Mouse (Mus musculus): ENCODE measurements at regions not wholly inside any gene's neighbourhood (a gene's known extent, or its start where the extent isn't known, plus 50 kb on each side); places are given as distances from the start of the nearest gene placed in this dataset.

DNA sequence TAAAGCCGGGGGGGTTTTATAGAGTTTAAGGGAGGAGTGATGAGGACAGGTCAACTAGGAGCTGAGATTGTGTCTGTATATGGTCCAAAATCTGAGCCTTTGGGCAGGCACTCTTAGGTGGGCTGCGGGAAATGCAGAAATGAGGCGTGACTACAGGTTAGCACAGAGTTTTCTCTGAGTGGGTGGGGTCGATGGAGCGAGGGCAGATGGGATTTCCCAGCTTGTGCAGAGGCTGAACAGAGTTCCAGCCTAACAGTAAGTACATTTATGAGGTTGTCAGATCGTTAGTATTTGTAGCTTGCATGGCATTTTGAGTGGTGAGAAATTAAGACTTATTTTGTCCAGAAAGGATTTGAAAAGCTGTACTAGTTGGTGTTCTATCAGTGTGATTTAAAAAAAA, 1358.4 kb downstream of the Gsdmc2 start:
- no peak for DNase-seq (ENCODE audit: low spot score)

DNA sequence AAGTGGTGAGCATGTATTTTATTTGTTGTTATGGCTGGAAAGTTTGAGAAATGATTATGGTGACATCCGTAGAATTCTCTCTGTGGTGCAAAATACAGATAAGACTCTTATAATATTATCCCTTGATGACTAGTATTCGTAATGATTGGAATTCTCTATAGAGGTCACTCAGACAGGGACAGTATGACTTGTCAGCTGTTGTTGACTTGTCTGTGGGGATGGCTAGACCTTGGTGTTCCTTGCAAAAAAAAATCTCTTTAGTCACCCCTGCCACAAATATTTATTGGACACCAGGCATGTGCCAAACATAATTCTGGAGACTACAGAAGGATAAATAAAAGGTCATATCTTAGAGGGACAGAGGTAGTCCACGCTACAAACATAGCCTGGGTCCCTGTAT, 1360.6 kb downstream of the Gsdmc2 start:
- no peak for DNase-seq (ENCODE audit: low spot score)

DNA sequence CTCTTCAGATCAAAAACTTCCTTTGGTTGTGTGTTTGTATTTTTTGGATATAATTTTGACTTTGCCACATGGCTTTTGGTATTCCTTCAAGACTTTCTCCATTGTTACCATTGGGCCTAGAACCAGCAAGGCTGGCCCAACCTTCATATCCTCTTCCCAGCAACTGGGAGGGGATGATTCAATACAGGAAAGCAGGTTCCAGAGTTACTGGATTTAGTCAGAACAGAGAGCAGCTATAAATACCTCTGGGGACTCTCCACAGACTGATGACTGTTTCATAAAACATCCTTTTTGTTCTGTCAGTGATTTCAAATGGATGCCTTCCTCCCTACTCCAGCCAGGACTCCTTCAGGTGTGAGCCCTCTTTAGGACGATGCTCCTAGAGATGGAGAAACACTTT, 1361.4 kb downstream of the Gsdmc2 start:
- DNase-seq (ENCODE audit: low spot score), result no peak

- DNase-seq (ENCODE audit: low spot score), result no peak
These were observed 1362.6 kb downstream of the Gsdmc2 start for GRCm38 (mm10) chr15:62482357-62482756.

DNA sequence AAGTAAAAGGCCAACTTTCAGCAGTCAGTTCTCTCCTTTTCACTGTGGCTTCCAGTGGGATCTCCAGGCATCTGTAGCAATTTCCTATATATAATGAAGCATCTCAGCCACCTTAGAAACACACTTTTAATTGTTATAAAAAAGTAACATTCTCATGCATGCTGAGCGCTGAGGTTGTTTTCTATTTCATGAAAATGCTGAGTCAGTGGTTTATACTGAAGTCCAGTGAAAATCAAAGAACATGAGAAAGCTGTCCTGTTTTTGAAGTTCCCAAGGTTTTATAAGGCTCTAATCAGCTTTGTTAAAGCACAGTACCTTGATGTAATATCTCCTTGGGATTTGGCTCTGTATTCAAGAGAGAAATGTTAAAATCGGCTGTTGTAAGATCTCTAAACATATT, 1367.2 kb downstream of the Gsdmc2 start:
- DNase-seq (ENCODE audit: low spot score), result no peak

- no peak for DNase-seq (ENCODE audit: low spot score)
These were observed 1368.5 kb downstream of the Gsdmc2 start for GRCm38 (mm10) chr15:62476452-62476851.

GRCm38 (mm10) chr15:62470683-62471331, 1374.2 kb downstream of the Gsdmc2 start:
- DNase-seq (ENCODE audit: low spot score), result no peak

DNA sequence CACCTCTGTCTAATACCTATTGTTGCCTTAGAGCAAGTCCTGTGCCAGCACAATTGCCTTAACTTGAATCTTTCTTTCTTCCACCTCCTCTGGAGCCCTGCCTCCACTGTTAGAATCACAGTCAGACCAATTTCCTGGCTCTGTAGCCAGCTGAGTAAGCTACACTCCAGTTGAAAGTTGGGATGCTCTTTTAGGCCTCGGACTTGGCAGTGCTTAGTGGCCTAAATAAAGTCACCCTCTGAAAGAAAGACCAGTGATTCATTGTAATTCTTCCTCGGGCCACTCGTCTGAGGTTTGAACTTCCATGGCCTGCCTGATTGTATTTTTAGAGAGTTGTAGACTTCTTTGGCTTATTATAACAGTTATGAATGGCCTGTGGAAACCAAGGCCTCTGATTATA, 1376.9 kb downstream of the Gsdmc2 start:
- peak; percentile 20 for DNase-seq (ENCODE audit: low spot score)

DNA sequence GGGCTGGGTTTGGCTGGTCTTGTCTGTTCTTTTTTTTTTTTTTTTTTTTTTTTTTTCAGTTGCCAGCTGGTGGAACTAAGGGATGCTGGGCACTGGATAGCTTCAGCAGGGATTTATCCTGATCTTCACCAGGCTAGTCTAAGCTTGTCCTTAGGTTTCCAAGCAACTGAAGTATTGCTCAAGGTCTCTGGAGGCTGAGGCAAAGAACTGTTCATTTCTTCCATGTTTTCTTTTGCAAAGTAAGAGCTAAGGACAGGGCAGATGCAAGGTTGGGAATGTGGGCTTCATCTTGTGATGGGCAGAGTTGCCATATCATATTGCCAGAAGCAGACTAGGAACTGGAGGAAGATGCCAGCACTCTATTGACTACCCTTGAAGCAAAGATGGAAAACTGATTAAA, 1378.1 kb downstream of the Gsdmc2 start:
- DNase-seq (ENCODE audit: low spot score), result no peak

DNA sequence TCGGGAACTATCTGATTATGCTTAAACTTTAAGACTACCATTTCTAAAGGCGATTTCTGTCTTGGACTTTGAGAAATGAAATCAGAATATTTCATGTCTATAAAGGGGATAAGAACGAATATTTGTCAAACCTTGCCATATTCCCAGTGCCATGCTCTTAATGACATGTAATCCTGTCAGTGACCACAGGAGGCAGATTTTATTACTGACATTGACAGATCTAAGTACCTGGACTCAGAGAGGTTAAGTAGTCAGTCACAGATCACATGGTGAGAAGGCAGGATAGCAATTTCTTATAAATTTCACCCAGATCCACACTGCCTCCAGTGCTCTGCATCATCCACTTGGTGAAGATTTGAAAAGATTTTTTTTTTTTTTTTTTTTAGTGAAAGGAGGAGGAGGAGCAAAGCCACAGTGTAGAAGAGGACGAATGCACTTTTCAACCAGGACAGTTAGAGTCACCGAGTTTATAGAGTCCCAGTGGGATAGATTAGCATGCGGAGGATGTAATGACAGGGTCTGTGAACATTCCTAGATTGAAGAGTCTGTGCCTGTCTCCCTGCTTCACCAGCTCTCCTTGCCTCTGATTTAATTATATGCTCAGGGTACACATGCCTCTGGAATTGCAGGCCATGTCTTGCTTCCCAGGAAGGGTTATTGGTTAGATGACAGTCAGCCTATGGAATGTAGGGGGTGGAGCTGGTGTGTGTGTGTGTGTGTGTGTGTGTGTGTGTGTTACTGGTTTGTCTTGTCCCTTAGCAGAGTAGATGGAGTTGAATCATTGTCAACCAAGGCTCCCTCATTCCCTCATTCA, 1379.7 kb downstream of the Gsdmc2 start:
- no peak for DNase-seq (ENCODE audit: low spot score)

DNA sequence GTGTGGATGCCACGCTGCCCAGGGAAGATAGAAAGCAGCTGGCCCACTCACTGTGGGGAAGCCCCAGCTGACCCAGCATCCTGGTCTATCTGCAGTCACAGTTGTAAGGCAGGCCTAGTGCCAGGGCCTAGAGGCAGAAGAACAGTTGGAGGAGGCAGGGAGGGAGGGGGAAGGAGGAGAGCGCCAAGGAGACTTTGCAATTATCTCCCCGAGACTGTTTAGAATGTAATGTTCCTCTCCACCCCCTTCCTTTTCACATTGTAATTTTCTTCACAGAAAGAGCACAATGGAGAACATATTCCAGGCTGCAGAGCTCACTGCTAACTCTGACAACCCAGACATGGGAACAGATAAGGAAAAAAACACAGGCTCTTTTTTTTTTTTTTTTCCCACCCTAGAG, 1382.3 kb downstream of the Gsdmc2 start:
- peak; percentile 6 for DNase-seq (ENCODE audit: low spot score)

GRCm38 (mm10) chr15:62461398-62462051, 1383.5 kb downstream of the Gsdmc2 start:
- no peak for DNase-seq (ENCODE audit: low spot score)

GRCm38 (mm10) chr15:62460724-62461123, 1384.3 kb downstream of the Gsdmc2 start:
- no peak for DNase-seq (ENCODE audit: low spot score)

GRCm38 (mm10) chr15:62460026-62460607, 1384.9 kb downstream of the Gsdmc2 start:
- no peak for DNase-seq (ENCODE audit: low spot score)

DNA sequence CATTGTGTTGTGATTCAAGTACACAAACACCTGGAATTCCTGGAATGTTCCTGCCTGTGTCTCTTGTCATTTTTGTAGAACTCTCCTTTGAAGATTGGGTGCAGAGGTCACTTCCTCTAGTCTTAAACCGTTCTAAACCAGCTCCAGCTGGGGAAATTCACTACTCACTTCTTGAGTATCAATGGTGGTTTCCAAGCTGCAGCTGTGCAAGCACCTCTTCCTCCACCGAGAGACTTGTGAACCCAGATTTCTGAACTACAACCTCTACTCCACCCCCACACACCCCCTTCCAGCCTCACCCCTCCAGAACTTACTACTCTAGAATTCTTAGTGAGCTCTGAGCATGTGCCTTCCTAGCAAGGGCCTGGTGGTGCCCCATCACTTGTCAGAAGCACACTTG, 1387.0 kb downstream of the Gsdmc2 start:
- DNase-seq (ENCODE audit: low spot score), result no peak

GRCm38 (mm10) chr15:62457051-62457664, 1387.8 kb downstream of the Gsdmc2 start:
- no peak for DNase-seq (ENCODE audit: low spot score)

- DNase-seq (ENCODE audit: low spot score), result no peak
These were observed 1389.0 kb downstream of the Gsdmc2 start for GRCm38 (mm10) chr15:62456020-62456419.

DNA sequence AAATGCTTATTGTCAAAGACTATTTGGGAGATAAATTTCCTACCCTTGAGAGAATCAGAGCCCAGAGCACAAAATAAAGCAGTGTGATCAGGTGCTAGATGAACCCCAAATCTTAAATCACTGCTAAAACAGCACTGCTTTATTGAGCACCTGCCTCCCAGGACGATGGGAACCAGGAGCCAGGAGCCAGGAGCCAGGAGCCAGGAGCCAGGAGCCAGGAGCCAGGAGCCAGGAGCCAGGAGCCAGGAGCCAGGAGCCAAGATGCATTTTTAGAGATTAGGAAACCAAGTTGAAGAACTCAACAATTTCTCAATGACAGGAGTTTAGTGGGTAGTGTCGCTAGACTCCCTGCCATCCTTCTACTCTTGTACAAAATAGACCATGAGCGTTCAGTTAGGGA, 1396.9 kb downstream of the Gsdmc2 start:
- DNase-seq (ENCODE audit: low spot score), result no peak

GRCm38 (mm10) chr15:62439211-62439610, 1405.8 kb downstream of the Gsdmc2 start:
- no peak for DNase-seq (ENCODE audit: low spot score)

- DNase-seq (ENCODE audit: low spot score), result no peak
These were observed 1408.3 kb downstream of the Gsdmc2 start for GRCm38 (mm10) chr15:62436631-62437030.

GRCm38 (mm10) chr15:62435141-62435680, 1409.8 kb downstream of the Gsdmc2 start:
- DNase-seq (ENCODE audit: low spot score), result no peak

All from gastrocnemius, adult 18-20 months (tissue).